Mouse (Mus musculus) adrenal gland, postnatal 10 days (tissue): ENCODE measurements around the gene Dcakd. TPM values are rescaled to one million over a fixed set of nuclear protein-coding genes. Genes with fewer than 3 reads are reported as not detected.
A peak's percentile ranks its signal among the peaks of the same experiment; 100 is the strongest.

Source experiments
- DNase-seq: peaks from one replicate; pipeline ENCODE4 v3.0.0; 2021; ENCODE audit warnings: mixed read lengths
- total RNA-seq, 2 experiments: library from RNA; stranded (reverse); gene quantifications; 2 replicates each; pipeline ENCODE4 v1.2.3; 2021

Gene Dcakd
- total RNA-seq, 2 experiments from 2014 or later = 65.6 to 74.8 TPM

- DNase-seq = no peak
Observed at GRCm38 (mm10) chr11:103049611-103050010, 21.5 kb upstream of the Dcakd start.

- DNase-seq = no peak
Observed at GRCm38 (mm10) chr11:103046286-103046685, 18.2 kb upstream of the Dcakd start.

- DNase-seq = no peak
Observed at GRCm38 (mm10) chr11:103043982-103044381, 15.8 kb upstream of the Dcakd start.

GRCm38 (mm10) chr11:103042828-103043227, 14.7 kb upstream of the Dcakd start:
- no peak for DNase-seq

- DNase-seq = no peak
Observed at GRCm38 (mm10) chr11:103038037-103038436, 9.9 kb upstream of the Dcakd start.

GRCm38 (mm10) chr11:103036881-103037465, 8.8 kb upstream of the Dcakd start:
- DNase-seq = no peak

GRCm38 (mm10) chr11:103035007-103035406, 6.9 kb upstream of the Dcakd start:
- DNase-seq = no peak

- no peak for DNase-seq
Observed at GRCm38 (mm10) chr11:103033030-103033429, 4.9 kb upstream of the Dcakd start.

- DNase-seq = no peak
Observed at GRCm38 (mm10) chr11:103027570-103028175, 460 bp downstream of the Dcakd start.

- DNase-seq = no peak
Observed at GRCm38 (mm10) chr11:103026901-103027300, 1.2 kb downstream of the Dcakd start.

- DNase-seq = no peak
Observed at GRCm38 (mm10) chr11:103023974-103024373, 4.2 kb downstream of the Dcakd start.

GRCm38 (mm10) chr11:103020713-103021335, 7.3 kb downstream of the Dcakd start:
- DNase-seq = no peak

- DNase-seq = no peak
Observed at GRCm38 (mm10) chr11:103019325-103019724, 8.8 kb downstream of the Dcakd start.

GRCm38 (mm10) chr11:103018860-103019259, 9.3 kb downstream of the Dcakd start:
- DNase-seq = no peak

GRCm38 (mm10) chr11:103017661-103018060, 10.5 kb downstream of the Dcakd start:
- no peak for DNase-seq

GRCm38 (mm10) chr11:103016930-103017329, 11.2 kb downstream of the Dcakd start:
- DNase-seq = peak; percentile 100

- no peak for DNase-seq
Observed at GRCm38 (mm10) chr11:103015881-103016825, 12.0 kb downstream of the Dcakd start.

GRCm38 (mm10) chr11:103011206-103011497, 17.0 kb downstream of the Dcakd start:
- DNase-seq = no peak

- DNase-seq = no peak
Observed at GRCm38 (mm10) chr11:103010454-103011205, 17.5 kb downstream of the Dcakd start.

- no peak for DNase-seq
Observed at GRCm38 (mm10) chr11:103009208-103009607, 18.9 kb downstream of the Dcakd start.

- no peak for DNase-seq
Observed at GRCm38 (mm10) chr11:103008558-103008957, 19.6 kb downstream of the Dcakd start.

- DNase-seq = no peak
Observed at GRCm38 (mm10) chr11:103007001-103007340, 21.2 kb downstream of the Dcakd start.
